13 mouse cellular contexts compared by ENCODE assay signal in the genomic region with DNA sequence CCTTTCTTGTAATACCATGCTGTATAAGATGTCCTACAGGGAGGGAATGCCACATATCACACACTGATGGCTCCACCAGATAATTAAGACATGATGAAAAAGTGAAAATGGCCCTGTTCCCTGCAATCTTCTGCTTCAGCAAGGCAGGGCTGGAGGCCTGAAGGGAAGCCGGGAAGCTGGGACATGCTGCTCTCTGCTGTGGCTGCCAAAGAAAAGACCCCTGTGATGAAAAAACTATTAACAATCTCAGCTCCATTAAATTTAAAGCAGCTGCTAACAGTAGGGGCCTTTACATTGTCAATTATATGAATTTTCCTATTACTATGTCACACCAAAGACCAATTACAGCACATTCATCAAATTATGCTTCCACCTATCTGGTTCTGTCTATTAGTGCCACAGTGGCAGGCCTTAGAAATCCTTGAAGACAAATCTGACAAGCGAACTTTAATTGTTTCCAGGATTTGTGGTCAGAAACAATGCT.
DNase-seq lines count a peak whose midpoint lies in the region; ATAC-seq lines count a peak whose summit lies in the region.
"Had no signal": no experiment of that assay in that cellular context is flagged by ENCODE, and none has a peak within 500 bp of the region (broad histone marks: within the 10 kb centered on the region; RNA-seq: fewer than 3 reads in every experiment).

No protein-coding gene starts in this region.

- no peak overlapping the region for H3K9ac ChIP-seq in midbrain, embryonic 13.5 days (replicated peaks)
- no peak overlapping the region for H3K9ac ChIP-seq in midbrain, embryonic 11.5 days (ENCODE audit: low read length)
- no peak overlapping the region for H3K9ac ChIP-seq in forebrain, embryonic 14.5 days (ENCODE audit: low read length)
- H3K9ac ChIP-seq in kidney, embryonic 16.5 days (replicated peaks; ENCODE audit: low read length), result no peak overlapping the region
- H3K9ac ChIP-seq: limb, embryonic 13.5 days had no signal

- peak; percentile 65 for ATAC-seq in midbrain, embryonic 13.5 days
- no peak for ATAC-seq in midbrain, embryonic 11.5 days (ENCODE audit: low FRiP score)
- peak; percentile 61; the same call in 1 of the 2 replicates for ATAC-seq in forebrain, embryonic 14.5 days
- ATAC-seq in kidney, embryonic 16.5 days (ENCODE audit: low FRiP score, low TSS enrichment), result no peak

- H3K27ac ChIP-seq in midbrain, embryonic 13.5 days, result no peak overlapping the region
- no peak overlapping the region for H3K27ac ChIP-seq in midbrain, embryonic 11.5 days (ENCODE audit: low read depth, low read length)
- H3K27ac ChIP-seq in forebrain, embryonic 14.5 days (ENCODE audit: low read depth, low read length), result no peak overlapping the region
- H3K27ac ChIP-seq in kidney, embryonic 16.5 days (ENCODE audit: low read length), result no peak overlapping the region
- H3K27ac ChIP-seq: limb, embryonic 13.5 days had no signal

- no peaks in the 10 kb centered on the region for H3K36me3 ChIP-seq in midbrain, embryonic 13.5 days
- no peaks in the 10 kb centered on the region for H3K36me3 ChIP-seq in midbrain, embryonic 11.5 days (ENCODE audit: control insufficient read depth, insufficient read depth, low read length)
- H3K36me3 ChIP-seq in forebrain, embryonic 14.5 days (ENCODE audit: control insufficient read depth, insufficient read depth, low read length), result no peaks in the 10 kb centered on the region
- H3K36me3 ChIP-seq in kidney, embryonic 16.5 days (ENCODE audit: insufficient read depth, low read length), result no peaks in the 10 kb centered on the region
- H3K36me3 ChIP-seq: limb, embryonic 13.5 days had no signal

- WGBS in midbrain, embryonic 13.5 days, result 45% methylated on average over 2 of the region's 2 CpGs
- WGBS in midbrain, embryonic 11.5 days, result 65% methylated on average over 2 of the region's 2 CpGs
- 8% methylated on average over 2 of the region's 2 CpGs for WGBS in forebrain, embryonic 14.5 days
- WGBS in kidney, embryonic 16.5 days, result 69% methylated on average over 2 of the region's 2 CpGs

- no peak overlapping the region for H3K4me3 ChIP-seq in midbrain, embryonic 13.5 days (replicated peaks)
- no peak overlapping the region for H3K4me3 ChIP-seq in midbrain, embryonic 11.5 days (ENCODE audit: low read depth, low read length)
- H3K4me3 ChIP-seq in forebrain, embryonic 14.5 days (ENCODE audit: low read depth, low read length), result no peak overlapping the region
- no peak overlapping the region for H3K4me3 ChIP-seq in kidney, embryonic 16.5 days (ENCODE audit: low read length)
- H3K4me3 ChIP-seq: erythroblast, embryonic 14.5 days; limb, embryonic 13.5 days had no signal

- no peak overlapping the region for H3K4me2 ChIP-seq in midbrain, embryonic 13.5 days (replicated peaks)
- H3K4me2 ChIP-seq in midbrain, embryonic 11.5 days, result no peak overlapping the region
- no peak overlapping the region for H3K4me2 ChIP-seq in forebrain, embryonic 14.5 days (ENCODE audit: low read length)
- no peak overlapping the region for H3K4me2 ChIP-seq in kidney, embryonic 16.5 days (replicated peaks; ENCODE audit: low read depth, low read length)
- H3K4me2 ChIP-seq: limb, embryonic 13.5 days had no signal

- no peak for DNase-seq in midbrain, embryonic 11.5 days (ENCODE audit: low spot score, missing footprints)
- peak; percentile 64 for DNase-seq in forebrain, embryonic 14.5 days (ENCODE audit: low spot score)
- peak; percentile 35 for DNase-seq in hindlimb bud, embryonic 11.5 days (ENCODE audit: extremely low spot score, low read depth, low spot score)
- DNase-seq in urinary bladder, adult 18-20 months (ENCODE audit: low spot score in 2 of 2), result no peak
- no peak for DNase-seq in T-cell, adult 2 months (ENCODE audit: low spot score)
- DNase-seq: adrenal gland, postnatal 14 days; cerebellum, adult 18-20 months; kidney, adult 11 months; lung, adult 2 months had no signal

- no peaks in the 10 kb centered on the region for H3K4me1 ChIP-seq in midbrain, embryonic 13.5 days (replicated peaks)
- H3K4me1 ChIP-seq in midbrain, embryonic 11.5 days (ENCODE audit: control insufficient read depth, insufficient read depth, low read length), result no peaks in the 10 kb centered on the region
- no peaks in the 10 kb centered on the region for H3K4me1 ChIP-seq in forebrain, embryonic 14.5 days (ENCODE audit: control insufficient read depth, insufficient read depth, low read length)
- no peaks in the 10 kb centered on the region for H3K4me1 ChIP-seq in kidney, embryonic 16.5 days (ENCODE audit: insufficient read depth, low read length)
- H3K4me1 ChIP-seq: limb, embryonic 13.5 days had no signal

- no peaks in the 10 kb centered on the region for H3K9me3 ChIP-seq in midbrain, embryonic 13.5 days
- H3K9me3 ChIP-seq in midbrain, embryonic 11.5 days (ENCODE audit: control insufficient read depth, low read length), result no peaks in the 10 kb centered on the region
- no peaks in the 10 kb centered on the region for H3K9me3 ChIP-seq in forebrain, embryonic 14.5 days (replicated peaks; ENCODE audit: control insufficient read depth, low read length)
- no peaks in the 10 kb centered on the region for H3K9me3 ChIP-seq in kidney, embryonic 16.5 days (ENCODE audit: low read length)
- H3K9me3 ChIP-seq: limb, embryonic 13.5 days had no signal

- no peaks in the 10 kb centered on the region for H3K27me3 ChIP-seq in midbrain, embryonic 13.5 days
- H3K27me3 ChIP-seq in midbrain, embryonic 11.5 days (ENCODE audit: control insufficient read depth, insufficient read depth, low read length), result no peaks in the 10 kb centered on the region
- no peaks in the 10 kb centered on the region for H3K27me3 ChIP-seq in forebrain, embryonic 14.5 days (replicated peaks; ENCODE audit: control insufficient read depth, insufficient read depth, low read length)
- no peaks in the 10 kb centered on the region for H3K27me3 ChIP-seq in kidney, embryonic 16.5 days (ENCODE audit: insufficient read depth, low read length)
- H3K27me3 ChIP-seq: limb, embryonic 13.5 days had no signal

Comparison
In these comparisons a context has a peak if more than half of its experiments do, and no peak if none do; other contexts are left out.
1. ATAC-seq: peak in midbrain, embryonic 13.5 days (single experiment) and forebrain, embryonic 14.5 days (single experiment); none in midbrain, embryonic 11.5 days (single experiment) and kidney, embryonic 16.5 days (single experiment).
2. DNase-seq: peak in forebrain, embryonic 14.5 days (single experiment) and hindlimb bud, embryonic 11.5 days (single experiment); none in midbrain, embryonic 11.5 days (single experiment), urinary bladder, adult 18-20 months (0 of 2) and T-cell, adult 2 months (single experiment).